ENCODE assay signal across 8 mouse cellular contexts in genomic region chr6:72355066-72355911, GRCm38 (mm10). TPM values are rescaled to one million over a fixed set of nuclear protein-coding genes. Genes with fewer than 3 reads are reported as not detected.
A peak's percentile ranks its signal among the peaks of the same experiment; 100 is the strongest.
DNase-seq lines count a peak whose midpoint lies in the region; ATAC-seq and TF ChIP-seq lines count a peak whose summit lies in the region.

Gene Tmem150a, plus strand, starts transcription at chr6:72355447.

- no peak for TF ChIP-seq CTCF in G1E (IDR thresholded peaks at IDR 0.05; ENCODE audit: low read depth, low read length)
- TF ChIP-seq CTCF in cerebellum, adult 2 months (IDR thresholded peaks at IDR 0.05; ENCODE audit: borderline replicate concordance, insufficient read depth, low read depth, low read length), result no peak

- H3K36me3 ChIP-seq in G1E (replicated peaks), result peaks cover 79% of the 10 kb centered on the region

- ATAC-seq in G1E (ENCODE audit: extremely low read depth, insufficient number of reproducible peaks, low FRiP score, poor library complexity, severe bottlenecking), result no peak
- peak; percentile 42 to 61 for ATAC-seq in hematopoietic stem cell, adult 5-6 weeks (replicated peaks in 1 of 2; ENCODE audit: insufficient read depth in 1 of 2, low FRiP score in 2 of 2, low TSS enrichment in 1 of 2, low read depth in 1 of 2, poor library complexity in 2 of 2, severe bottlenecking in 2 of 2)

- 0 out of 2 replicates have a peak, but pooled peaks have one; percentile 17 for TF ChIP-seq POLR2A in cerebellum, adult 2 months (IDR thresholded peaks at IDR 0.05; ENCODE audit: borderline replicate concordance, insufficient read depth, low read length)

- peak within 1 kb of the TSS; percentile 73 for H3K4me3 ChIP-seq in G1E (ENCODE audit: low read depth, low read length)
- H3K4me3 ChIP-seq in cerebellum, adult 2 months (replicated peaks; ENCODE audit: insufficient read depth, low read depth, low read length), result peak within 1 kb of the TSS; percentile 84

- no peaks in the 10 kb centered on the region for H3K9me3 ChIP-seq in G1E (replicated peaks)

- WGBS in cerebellum, adult 2 months, result under 1% methylated on average over 71 of the region's 71 CpGs

- H3K27ac ChIP-seq in cerebellum, adult 2 months (ENCODE audit: insufficient read depth, low read length), result peak within 1 kb of the TSS; percentile 68

- peaks cover 92% of the 10 kb centered on the region for H3K4me1 ChIP-seq in G1E (ENCODE audit: insufficient read depth, low read depth, low read length)
- peaks cover 10% of the 10 kb centered on the region for H3K4me1 ChIP-seq in cerebellum, adult 2 months (ENCODE audit: control insufficient read depth, insufficient read depth, low read length)

- peaks cover 9% of the 10 kb centered on the region; the same call in 1 of the 2 replicates for H3K27me3 ChIP-seq in G1E (ENCODE audit: insufficient read depth, low read length)
- H3K27me3 ChIP-seq in cerebellum, adult 2 months (ENCODE audit: control insufficient read depth, insufficient read depth, low read length), result no peaks in the 10 kb centered on the region

- DNase-seq in G1E (ENCODE audit: low spot score), result peak; percentile 62
- peak; percentile 74 for DNase-seq in cerebellum, adult 2 months
- DNase-seq in frontal cortex, adult 2 months (ENCODE audit: extremely low spot score in 1 of 2, low spot score in 1 of 2), result peak in 1 of 2 experiments; percentile 76
- peak; percentile 86 for DNase-seq in layer of hippocampus, adult 9-11 months
- DNase-seq in lung, postnatal 10 days, result peak; percentile 93
- DNase-seq in ovary, postnatal 14 days (ENCODE audit: low spot score), result peak; percentile 70
- DNase-seq in thymus, postnatal 36 days, result peak; percentile 40 to 58

RNA-seq across cellular contexts. Expression of gene Tmem150a, which starts in this region (rescaled TPM):
- total RNA-seq in G1E (2014; fragmentation: Nextera tagmentation) (5.5 and 6.0 TPM in 2 replicates), G1E (2017) (0.55 and 1.2 TPM in 2 replicates)
- 5.1 and 5.6 TPM in 2 replicates for polyA plus RNA-seq in G1E (2012)
- polyA plus RNA-seq in cerebellum, adult 2 months (2012; rRNA removed), result 19.5 and 19.8 TPM in 2 replicates
- polyA plus RNA-seq in frontal cortex, adult 2 months (2012; rRNA removed), result 33.2 and 33.5 TPM in 2 replicates
- 1.1 and 1.2 TPM in 2 replicates for total RNA-seq in hematopoietic stem cell, adult 5-6 weeks (2017)
